11 mouse cellular contexts compared by ENCODE assay signal in genomic region chr15:27063971-27064370, GRCm38 (mm10).
DNase-seq lines count a peak whose midpoint lies in the region; ATAC-seq and TF ChIP-seq lines count a peak whose summit lies in the region.
"Had no signal": no experiment of that assay in that cellular context is flagged by ENCODE, and none has a peak within 500 bp of the region (broad histone marks: within the 10 kb centered on the region; RNA-seq: fewer than 3 reads in every experiment).

No protein-coding gene starts in this region.

- no peak overlapping the region for H3K4me2 ChIP-seq in hindbrain, embryonic 15.5 days
- no peak overlapping the region for H3K4me2 ChIP-seq in hindbrain, postnatal 0 days (ENCODE audit: low read depth, low read length)
- H3K4me2 ChIP-seq: heart, embryonic 13.5 days; intestine, embryonic 15.5 days had no signal

- H3K27ac ChIP-seq in hindbrain, embryonic 15.5 days (replicated peaks) = no peak overlapping the region
- H3K27ac ChIP-seq in hindbrain, embryonic 10.5 days = no peak overlapping the region
- no peak overlapping the region for H3K27ac ChIP-seq in hindbrain, postnatal 0 days
- H3K27ac ChIP-seq: heart, embryonic 13.5 days; intestine, embryonic 15.5 days; liver, embryonic 14.5 days had no signal

- WGBS in hindbrain, embryonic 15.5 days = 69% methylated on average over 4 of the region's 4 CpGs
- 84% methylated on average over 4 of the region's 4 CpGs for WGBS in hindbrain, embryonic 10.5 days
- 56% methylated on average over 4 of the region's 4 CpGs for whole genome bisulfite sequencing in hindbrain, postnatal 0 days

- no peaks in the 10 kb centered on the region for H3K27me3 ChIP-seq in hindbrain, embryonic 15.5 days
- H3K27me3 ChIP-seq in hindbrain, embryonic 10.5 days (ENCODE audit: insufficient read depth, poor library complexity, severe bottlenecking) = no peaks in the 10 kb centered on the region
- no peaks in the 10 kb centered on the region for H3K27me3 ChIP-seq in hindbrain, postnatal 0 days (ENCODE audit: insufficient read depth, low read length)
- H3K27me3 ChIP-seq: heart, embryonic 13.5 days; intestine, embryonic 15.5 days had no signal

- peaks cover 6% of the 10 kb centered on the region for H3K4me1 ChIP-seq in hindbrain, embryonic 15.5 days (replicated peaks)
- H3K4me1 ChIP-seq in hindbrain, embryonic 10.5 days (replicated peaks) = no peaks in the 10 kb centered on the region
- H3K4me1 ChIP-seq in hindbrain, postnatal 0 days (ENCODE audit: insufficient read depth, low read length) = 0 out of 2 replicates have a peak, but pooled peaks cover 6% of the 10 kb centered on the region
- H3K4me1 ChIP-seq: heart, embryonic 13.5 days; intestine, embryonic 15.5 days had no signal

- TF ChIP-seq CTCF in hindbrain, postnatal 0 days (IDR thresholded peaks at IDR 0.05; ENCODE audit: low read depth) = peak; percentile 49

- no peaks in the 10 kb centered on the region for H3K9me3 ChIP-seq in hindbrain, embryonic 15.5 days
- no peaks in the 10 kb centered on the region for H3K9me3 ChIP-seq in hindbrain, embryonic 10.5 days
- no peaks in the 10 kb centered on the region for H3K9me3 ChIP-seq in hindbrain, postnatal 0 days (ENCODE audit: low read length)
- H3K9me3 ChIP-seq: heart, embryonic 13.5 days; intestine, embryonic 15.5 days had no signal

- no peaks in the 10 kb centered on the region for H3K36me3 ChIP-seq in hindbrain, embryonic 15.5 days
- H3K36me3 ChIP-seq in hindbrain, embryonic 10.5 days = no peaks in the 10 kb centered on the region
- H3K36me3 ChIP-seq in hindbrain, postnatal 0 days (ENCODE audit: insufficient read depth, low read length) = no peaks in the 10 kb centered on the region
- H3K36me3 ChIP-seq: heart, embryonic 13.5 days; intestine, embryonic 15.5 days had no signal

- ATAC-seq in hindbrain, embryonic 15.5 days (ENCODE audit: low FRiP score, low read depth) = 0 out of 2 replicates have a peak, but pooled peaks have one; percentile 69
- ATAC-seq in hindbrain, postnatal 0 days = peak; percentile 77
- no peak for ATAC-seq in granulocyte monocyte progenitor cell, adult 5-6 weeks (replicated peaks; ENCODE audit: poor library complexity, severe bottlenecking)
- ATAC-seq: intestine, embryonic 15.5 days had no signal

- DNase-seq in hindbrain, embryonic 10.5 days (ENCODE audit: low spot score) = no peak
- peak; percentile 41 for DNase-seq in testis, postnatal 10 days (ENCODE audit: low spot score)
- no peak for DNase-seq in testis, postnatal 14 days (ENCODE audit: low spot score)
- peak; percentile 89 for DNase-seq in hindbrain, postnatal 0 days (ENCODE audit: low spot score)
- no peak for DNase-seq in thymus, postnatal 4 days
- no peak for DNase-seq in ovary, adult 18-20 months (ENCODE audit: low spot score)

- H3K4me3 ChIP-seq in hindbrain, embryonic 15.5 days = no peak overlapping the region
- no peak overlapping the region for H3K4me3 ChIP-seq in hindbrain, embryonic 10.5 days
- H3K4me3 ChIP-seq in hindbrain, postnatal 0 days (ENCODE audit: low read length) = no peak overlapping the region
- H3K4me3 ChIP-seq: heart, embryonic 13.5 days; intestine, embryonic 15.5 days had no signal

- no peak overlapping the region for H3K9ac ChIP-seq in hindbrain, embryonic 15.5 days
- no peak overlapping the region for H3K9ac ChIP-seq in hindbrain, postnatal 0 days (replicated peaks; ENCODE audit: low read length)
- H3K9ac ChIP-seq: heart, embryonic 13.5 days; intestine, embryonic 15.5 days; liver, embryonic 14.5 days had no signal

Comparison
In these comparisons a context has a peak if more than half of its experiments do, and no peak if none do; other contexts are left out.
1. DNase-seq: peak in testis, postnatal 10 days (single experiment) and hindbrain, postnatal 0 days (single experiment); none in hindbrain, embryonic 10.5 days (single experiment), testis, postnatal 14 days (single experiment), thymus, postnatal 4 days (single experiment) and ovary, adult 18-20 months (single experiment).